Mouse (Mus musculus) retina, postnatal 1 day (tissue): ENCODE results near the gene Tnfrsf12a.

ENCODE experiments used
- DNase-seq: peaks from one replicate; pipeline ENCODE4 v3.0.0-alpha.2; 2012

Gene Tnfrsf12a

GRCm38 (mm10) chr17:23644613-23645495, 32.4 kb downstream of the Tnfrsf12a start, which contains the start of gene Mmp25:
TSS of gene Mmp25 (minus strand) at chr17:23645277.
- peak; percentile 43 for DNase-seq

GRCm38 (mm10) chr17:23631241-23631640, 46.0 kb downstream of the Tnfrsf12a start:
- no peak for DNase-seq

- peak; percentile 84 for DNase-seq
These were observed 46.9 kb downstream of the Tnfrsf12a start for GRCm38 (mm10) chr17:23630195-23631020.

- DNase-seq, result no peak
These were observed 49.5 kb downstream of the Tnfrsf12a start for GRCm38 (mm10) chr17:23627813-23628212.
